Mouse (Mus musculus): Measurements from ENCODE around the gene Mdga2. TPM values are rescaled to one million over a fixed set of nuclear protein-coding genes. Genes with fewer than 3 reads are reported as not detected.

Gene Mdga2
- polyA plus RNA-seq, 1 experiment = not detected

DNA sequence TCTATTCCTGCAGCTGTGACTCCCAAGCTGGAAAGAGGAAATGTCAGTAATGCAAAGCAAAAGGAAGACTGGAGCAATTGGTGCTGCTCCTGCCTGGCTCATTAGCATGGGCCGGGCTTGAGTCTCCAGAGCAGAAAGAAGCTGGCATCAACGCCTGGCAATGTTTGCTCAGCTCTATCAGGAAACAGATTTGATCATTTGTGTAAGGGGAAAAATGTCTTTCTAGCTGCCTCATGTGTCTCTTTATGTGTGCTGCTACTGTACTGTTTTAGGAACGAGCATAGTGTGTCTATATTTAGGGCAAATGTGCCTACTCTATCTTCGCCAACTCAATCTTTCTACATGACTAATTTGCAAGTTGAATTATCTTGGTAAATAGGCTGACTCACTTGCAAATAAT, 211.0 kb downstream of the Mdga2 start:
- TF ChIP-seq TAL1 (IDR thresholded peaks at IDR 0.05; ENCODE audit: low read length) (no peak), GATA1 (IDR thresholded peaks at IDR 0.05; ENCODE audit: low read length) (no peak)
- Histone ChIP-seq H3K4me1 (ENCODE audit: control insufficient read depth) (no peaks in the 10 kb centered on the region), H3K36me3 (ENCODE audit: control insufficient read depth) (no peaks in the 10 kb centered on the region), H3K9me3 (ENCODE audit: control insufficient read depth, low read length) (no peaks in the 10 kb centered on the region; the same call in 1 of the 2 replicates), H3K4me3 (replicated peaks) (no peak overlapping the region), H3K27me3 (ENCODE audit: control insufficient read depth) (no peaks in the 10 kb centered on the region)

DNA sequence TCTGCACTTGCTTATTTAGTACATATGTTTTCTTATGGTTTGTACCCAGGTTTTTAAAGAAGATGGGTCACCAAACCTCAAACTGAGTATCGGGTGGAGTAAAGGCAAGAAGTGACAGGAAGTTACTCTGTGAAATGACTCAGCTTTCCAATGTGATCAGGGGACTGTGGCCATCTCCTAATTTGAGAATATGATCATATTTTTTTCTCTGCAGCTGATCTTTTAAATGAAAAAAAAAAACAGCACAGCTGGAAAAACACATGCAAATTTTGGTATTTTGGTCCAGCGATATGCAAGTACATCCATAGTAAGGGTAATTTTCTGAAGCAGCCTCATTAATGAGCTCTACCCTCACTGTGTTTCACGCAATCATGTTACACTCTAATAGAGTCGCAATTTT, 212.0 kb downstream of the Mdga2 start:
- no peak overlapping the region for H3K4me3 ChIP-seq (replicated peaks)
- TF ChIP-seq GATA1 (IDR thresholded peaks at IDR 0.05; ENCODE audit: low read length) = no peak
- no peak for TF ChIP-seq TAL1 (IDR thresholded peaks at IDR 0.05; ENCODE audit: low read length)
- H3K36me3 ChIP-seq (ENCODE audit: control insufficient read depth) = no peaks in the 10 kb centered on the region
- no peaks in the 10 kb centered on the region for H3K27me3 ChIP-seq (ENCODE audit: control insufficient read depth)
- H3K4me1 ChIP-seq (ENCODE audit: control insufficient read depth) = no peaks in the 10 kb centered on the region
- H3K9me3 ChIP-seq (ENCODE audit: control insufficient read depth, low read length) = no peaks in the 10 kb centered on the region; the same call in 1 of the 2 replicates

DNA sequence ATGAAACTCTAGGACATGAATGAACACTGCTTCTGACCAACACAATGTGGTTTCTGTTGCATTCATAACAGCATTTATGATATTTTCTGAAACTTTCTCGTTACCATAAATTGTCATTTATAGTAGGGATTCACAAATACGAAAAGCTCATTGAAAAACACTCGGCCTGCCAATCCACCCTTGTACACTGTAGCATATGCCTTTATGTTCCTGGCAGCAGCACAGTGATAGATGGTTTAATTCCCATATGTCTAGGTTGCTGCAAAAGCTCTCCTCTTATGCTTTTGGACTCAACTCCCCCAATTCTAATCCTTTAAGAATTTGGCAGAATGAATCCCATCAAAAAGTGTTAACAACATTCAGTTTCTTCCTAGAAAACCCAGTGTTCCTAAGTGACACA, 213.2 kb downstream of the Mdga2 start:
- H3K9me3 ChIP-seq (ENCODE audit: control insufficient read depth, low read length) = no peaks in the 10 kb centered on the region; the same call in 1 of the 2 replicates
- no peaks in the 10 kb centered on the region for H3K27me3 ChIP-seq (ENCODE audit: control insufficient read depth)
- H3K4me3 ChIP-seq (replicated peaks) = no peak overlapping the region
- no peaks in the 10 kb centered on the region for H3K36me3 ChIP-seq (ENCODE audit: control insufficient read depth)
- TF ChIP-seq TAL1 (IDR thresholded peaks at IDR 0.05; ENCODE audit: low read length) (no peak), GATA1 (IDR thresholded peaks at IDR 0.05; ENCODE audit: low read length) (no peak)
- no peaks in the 10 kb centered on the region for H3K4me1 ChIP-seq (ENCODE audit: control insufficient read depth)

DNA sequence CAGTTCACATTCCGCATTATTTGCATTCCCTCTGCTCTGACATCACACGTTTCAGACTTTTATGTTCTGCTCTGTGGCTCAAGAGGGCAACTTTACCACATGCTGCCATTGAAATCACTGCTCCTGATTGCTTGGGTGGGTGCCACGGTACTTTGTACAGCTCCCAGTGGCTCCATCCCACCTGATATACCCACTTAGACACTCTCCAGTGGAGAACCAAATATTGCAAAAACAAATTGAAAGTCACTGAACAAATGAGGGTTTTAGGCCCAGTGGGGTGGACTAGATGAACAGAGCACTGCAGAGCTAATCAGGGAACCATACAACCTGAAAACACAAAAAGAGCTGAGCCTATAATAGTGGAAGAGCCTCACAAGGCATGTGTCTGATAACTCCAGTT, 268.2 kb downstream of the Mdga2 start:
- Histone ChIP-seq H3K4me3 (replicated peaks) (no peak overlapping the region), H3K36me3 (ENCODE audit: control insufficient read depth) (no peaks in the 10 kb centered on the region), H3K9me3 (ENCODE audit: control insufficient read depth, low read length) (no peaks in the 10 kb centered on the region), H3K4me1 (ENCODE audit: control insufficient read depth) (no peaks in the 10 kb centered on the region), H3K27me3 (ENCODE audit: control insufficient read depth) (no peaks in the 10 kb centered on the region)
- TF ChIP-seq GATA1 (IDR thresholded peaks at IDR 0.05; ENCODE audit: low read length) (no peak), TAL1 (IDR thresholded peaks at IDR 0.05; ENCODE audit: low read length) (no peak)

DNA sequence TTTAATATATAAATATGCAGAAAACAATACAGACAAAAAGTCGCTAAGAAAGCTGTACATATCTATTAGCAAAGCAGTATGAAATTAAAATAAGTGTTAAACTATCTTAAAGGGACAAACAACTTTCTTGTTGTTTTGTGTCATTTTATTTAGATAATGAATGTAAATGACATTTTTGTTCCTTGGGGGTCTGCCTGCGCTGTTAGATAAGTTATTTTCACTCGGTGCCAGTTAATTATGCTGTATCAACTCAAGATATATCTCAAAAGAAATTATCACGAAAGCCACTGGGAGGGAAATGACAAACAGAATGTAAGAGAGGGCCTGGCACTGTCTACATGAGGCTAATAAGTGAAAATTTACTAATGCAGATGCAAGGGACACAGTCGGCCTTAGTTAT, 306.6 kb downstream of the Mdga2 start:
- TF ChIP-seq GATA1 (IDR thresholded peaks at IDR 0.05; ENCODE audit: low read length) (no peak), TAL1 (IDR thresholded peaks at IDR 0.05; ENCODE audit: low read length) (no peak)
- no peak overlapping the region for H3K4me3 ChIP-seq (replicated peaks)
- no peaks in the 10 kb centered on the region for H3K36me3 ChIP-seq (ENCODE audit: control insufficient read depth)
- no peaks in the 10 kb centered on the region for H3K4me1 ChIP-seq (ENCODE audit: control insufficient read depth)
- no peaks in the 10 kb centered on the region for H3K9me3 ChIP-seq (ENCODE audit: control insufficient read depth, low read length)
- no peaks in the 10 kb centered on the region for H3K27me3 ChIP-seq (ENCODE audit: control insufficient read depth)

DNA sequence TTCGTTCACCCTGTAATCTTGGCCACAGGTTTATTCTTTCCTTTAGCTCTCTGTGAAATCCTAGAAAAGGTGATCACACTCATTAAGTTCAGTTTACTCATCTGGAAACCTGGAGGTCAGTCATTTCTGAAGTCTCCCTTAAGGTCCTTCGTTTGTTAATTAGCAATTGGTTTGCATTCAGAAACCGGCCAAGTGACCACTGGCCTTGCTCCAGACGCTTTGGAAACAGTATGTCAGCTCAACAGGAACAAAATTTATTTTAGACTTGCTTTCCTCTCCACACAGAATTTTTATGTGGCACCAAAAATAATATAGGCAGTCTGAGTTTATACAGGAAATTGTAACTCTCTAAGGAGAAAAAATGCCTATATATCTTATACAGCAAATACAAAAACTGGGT, 323.0 kb downstream of the Mdga2 start:
- Histone ChIP-seq H3K9me3 (ENCODE audit: control insufficient read depth, low read length) (no peaks in the 10 kb centered on the region), H3K27me3 (ENCODE audit: control insufficient read depth) (no peaks in the 10 kb centered on the region), H3K4me3 (replicated peaks) (no peak overlapping the region), H3K4me1 (ENCODE audit: control insufficient read depth) (no peaks in the 10 kb centered on the region), H3K36me3 (ENCODE audit: control insufficient read depth) (no peaks in the 10 kb centered on the region)
- TF ChIP-seq TAL1 (IDR thresholded peaks at IDR 0.05; ENCODE audit: low read length) (no peak), GATA1 (IDR thresholded peaks at IDR 0.05; ENCODE audit: low read length) (no peak)

DNA sequence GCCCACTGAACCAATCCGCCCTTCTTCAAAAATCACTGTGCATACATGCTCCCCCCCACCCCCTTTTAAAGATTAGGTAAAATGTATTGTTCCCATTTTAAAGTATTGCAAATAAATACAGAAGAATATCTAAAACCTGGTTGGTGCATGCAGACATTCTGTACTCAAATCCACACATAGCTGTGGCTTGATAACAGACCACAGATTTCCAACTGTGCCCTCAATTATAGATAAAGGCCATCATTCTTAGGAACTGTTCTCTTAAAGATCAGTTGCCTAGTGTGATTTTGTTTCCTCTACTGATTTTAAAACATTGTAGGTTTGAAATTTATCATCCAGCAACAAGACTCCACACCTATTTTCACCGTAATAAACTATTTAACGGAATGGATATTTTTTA, 325.6 kb downstream of the Mdga2 start:
- no peak overlapping the region for H3K4me3 ChIP-seq (replicated peaks)
- no peaks in the 10 kb centered on the region for H3K36me3 ChIP-seq (ENCODE audit: control insufficient read depth)
- no peaks in the 10 kb centered on the region for H3K27me3 ChIP-seq (ENCODE audit: control insufficient read depth)
- H3K4me1 ChIP-seq (ENCODE audit: control insufficient read depth) = no peaks in the 10 kb centered on the region
- TF ChIP-seq TAL1 (IDR thresholded peaks at IDR 0.05; ENCODE audit: low read length) (no peak), GATA1 (IDR thresholded peaks at IDR 0.05; ENCODE audit: low read length) (no peak)
- H3K9me3 ChIP-seq (ENCODE audit: control insufficient read depth, low read length) = no peaks in the 10 kb centered on the region

DNA sequence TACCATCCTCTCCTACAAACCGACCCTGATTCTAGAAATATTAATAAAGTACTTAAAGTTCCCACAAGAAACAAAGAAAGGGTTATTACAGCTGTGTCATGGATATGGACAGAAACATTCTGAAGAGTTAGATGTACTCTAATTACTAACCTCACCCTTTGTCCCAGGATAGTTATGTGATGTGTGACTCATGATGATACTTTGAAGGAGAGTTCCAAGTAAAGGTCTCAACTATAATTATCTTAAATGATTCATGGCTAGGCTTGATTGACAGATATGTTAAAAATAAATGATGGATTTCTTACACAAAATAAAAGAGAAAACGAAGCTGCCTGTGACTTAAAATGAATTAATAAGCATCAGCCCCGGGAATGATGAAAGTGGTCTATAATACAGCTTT, 332.1 kb downstream of the Mdga2 start:
- H3K9me3 ChIP-seq (ENCODE audit: control insufficient read depth, low read length) = no peaks in the 10 kb centered on the region
- no peaks in the 10 kb centered on the region for H3K36me3 ChIP-seq (ENCODE audit: control insufficient read depth)
- H3K4me3 ChIP-seq (replicated peaks) = no peak overlapping the region
- TF ChIP-seq GATA1 (IDR thresholded peaks at IDR 0.05; ENCODE audit: low read length) (no peak), TAL1 (IDR thresholded peaks at IDR 0.05; ENCODE audit: low read length) (no peak)
- H3K27me3 ChIP-seq (ENCODE audit: control insufficient read depth) = no peaks in the 10 kb centered on the region
- no peaks in the 10 kb centered on the region for H3K4me1 ChIP-seq (ENCODE audit: control insufficient read depth)

DNA sequence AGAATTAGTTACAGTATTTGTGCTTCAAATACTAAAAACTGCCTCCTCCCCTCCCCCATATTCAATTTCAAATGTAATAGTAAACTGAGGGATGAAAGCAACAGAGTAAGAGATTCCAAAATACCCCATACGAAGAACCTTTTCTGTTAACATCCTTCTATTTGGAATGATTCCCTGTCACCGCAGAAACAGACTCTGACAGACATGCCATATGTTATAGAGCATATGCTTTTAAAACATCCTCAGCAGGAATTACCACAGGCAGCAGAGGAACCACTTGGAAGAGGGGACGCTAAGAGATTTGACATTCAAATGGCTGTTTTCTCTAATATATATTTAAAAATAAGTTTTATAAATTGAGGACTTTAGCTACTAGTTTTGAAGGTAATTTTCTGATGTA, 333.1 kb downstream of the Mdga2 start:
- H3K4me1 ChIP-seq (ENCODE audit: control insufficient read depth) = no peaks in the 10 kb centered on the region
- no peaks in the 10 kb centered on the region for H3K27me3 ChIP-seq (ENCODE audit: control insufficient read depth)
- TF ChIP-seq GATA1 (IDR thresholded peaks at IDR 0.05; ENCODE audit: low read length) = no peak
- TF ChIP-seq TAL1 (IDR thresholded peaks at IDR 0.05; ENCODE audit: low read length) = no peak
- H3K36me3 ChIP-seq (ENCODE audit: control insufficient read depth) = no peaks in the 10 kb centered on the region
- no peaks in the 10 kb centered on the region for H3K9me3 ChIP-seq (ENCODE audit: control insufficient read depth, low read length)
- H3K4me3 ChIP-seq (replicated peaks) = no peak overlapping the region

DNA sequence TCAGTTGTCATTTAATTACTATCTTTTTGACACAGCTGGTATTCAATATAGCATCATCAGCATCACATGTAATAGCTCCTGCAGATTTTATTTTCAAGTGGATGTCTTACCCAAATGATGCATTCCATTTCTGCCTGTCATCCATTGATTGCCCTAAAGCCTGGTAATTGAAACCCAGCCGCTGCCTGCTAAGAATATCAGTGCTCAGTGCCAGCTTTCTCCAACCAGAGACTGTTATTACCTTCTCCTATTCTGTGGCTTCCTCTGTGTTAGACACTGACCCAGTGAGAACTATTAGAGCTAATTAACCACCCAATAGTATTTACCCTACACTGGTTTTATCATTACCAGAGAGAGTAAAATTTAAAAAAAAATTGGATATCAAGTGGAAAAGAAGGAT, 333.7 kb downstream of the Mdga2 start:
- H3K9me3 ChIP-seq (ENCODE audit: control insufficient read depth, low read length) = no peaks in the 10 kb centered on the region
- no peak overlapping the region for H3K4me3 ChIP-seq (replicated peaks)
- H3K27me3 ChIP-seq (ENCODE audit: control insufficient read depth) = no peaks in the 10 kb centered on the region
- TF ChIP-seq GATA1 (IDR thresholded peaks at IDR 0.05; ENCODE audit: low read length) (no peak), TAL1 (IDR thresholded peaks at IDR 0.05; ENCODE audit: low read length) (no peak)
- H3K36me3 ChIP-seq (ENCODE audit: control insufficient read depth) = no peaks in the 10 kb centered on the region
- no peaks in the 10 kb centered on the region for H3K4me1 ChIP-seq (ENCODE audit: control insufficient read depth)

All from erythroblast, embryonic 14.5 days (primary cell).